Mouse (Mus musculus) cerebellum, adult 2 months (tissue): ENCODE data around the gene Gnb2.

Source experiments
- CTCF ChIP-seq: fragments of 200-500 bp; IDR thresholded peaks from 2 replicates; pipeline ENCODE4 v1.5.1; 2011; ENCODE audit warnings: low read depth, mild to moderate bottlenecking, control low read depth, low read length, moderate library complexity, borderline replicate concordance; ENCODE audit not compliant: insufficient read depth
- POLR2A ChIP-seq: fragments of 200-500 bp; IDR thresholded peaks from 2 replicates; pipeline ENCODE4 v1.6.1; 2011; ENCODE audit warnings: low read length, control low read depth, borderline replicate concordance; ENCODE audit not compliant: insufficient read depth

- TF ChIP-seq POLR2A (no peak), CTCF (no peak)
Measured at GRCm38 (mm10) chr5:137524251-137524515, 9.1 kb downstream of the Gnb2 start.
